Mouse (Mus musculus) stomach, postnatal 0 days (tissue): ENCODE measurements at regions not wholly inside any gene's neighbourhood (a gene's known extent, or its start where the extent isn't known, plus 50 kb on each side); places are given as distances from the start of the nearest gene placed in this dataset.

Source experiments
- ATAC-seq: fragments of 200-750 bp; cut with Nextera tagmentation; 2 replicates; pipeline ENCODE4 v1.8.0; 2017; ENCODE audit not compliant: low FRiP score, low TSS enrichment
- DNase-seq: peaks from one replicate; pipeline ENCODE4 v3.0.0-alpha.2; 2016; ENCODE audit warnings: low spot score
- H3K27ac ChIP-seq: fragments of 300-500 bp; sonication (generic); replicated peaks from 2 replicates; pipeline ENCODE4 v1.5.1; 2014; ENCODE audit warnings: mild to moderate bottlenecking, control low read depth
- H3K27me3 ChIP-seq: fragments of 300-500 bp; sonication (generic); 2 replicates; pipeline ENCODE4 v1.6.1; 2014; ENCODE audit warnings: low read length; ENCODE audit not compliant: control insufficient read depth, insufficient read depth
- H3K36me3 ChIP-seq: fragments of 300-500 bp; sonication (generic); 2 replicates; pipeline ENCODE4 v1.6.1; 2014; ENCODE audit warnings: low read length, mixed read lengths; ENCODE audit not compliant: control insufficient read depth, insufficient read depth
- H3K4me1 ChIP-seq: fragments of 300-500 bp; sonication (generic); replicated peaks from 2 replicates; pipeline ENCODE4 v1.6.1; 2014; ENCODE audit warnings: antibody characterized with exemption; ENCODE audit not compliant: control insufficient read depth, insufficient read depth
- H3K4me2 ChIP-seq: fragments of 300-500 bp; sonication (generic); replicated peaks from 2 replicates; pipeline ENCODE4 v1.6.1; 2014; ENCODE audit warnings: low read depth, mild to moderate bottlenecking, control low read depth, moderate library complexity
- H3K4me3 ChIP-seq: fragments of 300-500 bp; sonication (generic); 2 replicates; pipeline ENCODE4 v1.5.1; 2014; ENCODE audit warnings: low read depth, low read length, control low read depth
- H3K9ac ChIP-seq: fragments of 300-500 bp; sonication (generic); 2 replicates; pipeline ENCODE4 v1.6.1; 2014; ENCODE audit warnings: mild to moderate bottlenecking, low read length, control low read depth, mixed read lengths
- H3K9me3 ChIP-seq: fragments of 300-500 bp; sonication (generic); 2 replicates; pipeline ENCODE4 v1.6.1; 2016; ENCODE audit warnings: low read length; ENCODE audit not compliant: control insufficient read depth
- CTCF ChIP-seq: IDR thresholded peaks from 2 replicates; pipeline ENCODE4 v1.5.1; 2016; ENCODE audit warnings: antibody characterized with exemption, low read depth, mild to moderate bottlenecking, moderate library complexity
- EP300 ChIP-seq: optimal IDR thresholded peaks from 2 replicates; pipeline ENCODE3; 2016; ENCODE audit warnings: antibody characterized with exemption
- WGBS: fragments of 180-500 bp; shearing (Covaris S2); extraction: QIAGEN DNeasy Blood & Tissue Kit; methylation state at CpG from one replicate; pipeline ENCODE4 v1.1.7; 2014; 5-methylcytosine and 5-hydroxymethylcytosine counted together

DNA sequence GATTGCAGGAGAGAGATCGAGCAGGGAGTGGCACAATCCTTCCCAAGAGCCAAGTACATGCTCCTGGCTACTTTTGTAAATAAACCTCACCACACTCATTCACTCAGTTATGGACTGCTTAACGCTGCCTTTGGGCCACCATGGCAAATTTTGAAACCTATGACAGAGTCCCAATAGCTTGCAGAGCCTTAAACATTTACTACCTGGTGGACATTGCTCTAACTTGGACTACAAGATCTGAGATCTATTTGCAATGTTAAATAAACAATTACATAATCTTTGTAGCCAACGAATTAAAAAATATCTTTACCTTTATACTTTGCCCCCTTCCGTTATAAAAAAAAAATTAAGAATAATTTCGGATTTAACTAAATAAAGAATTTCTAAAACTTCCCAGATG, 104.9 kb downstream of the Tmco5 start:
- no peaks in the 10 kb centered on the region for H3K9me3 ChIP-seq
- TF ChIP-seq EP300 = no peak
- TF ChIP-seq CTCF = no peak
- H3K27ac ChIP-seq = no peak overlapping the region
- H3K27me3 ChIP-seq = no peaks in the 10 kb centered on the region
- 72% methylated on average over 5 of the region's 5 CpGs for WGBS
- ATAC-seq (no peak), DNase-seq (no peak)
- H3K36me3 ChIP-seq = no peaks in the 10 kb centered on the region
- no peak overlapping the region for H3K9ac ChIP-seq
- H3K4me3 ChIP-seq = no peak overlapping the region
- H3K4me1 ChIP-seq = no peaks in the 10 kb centered on the region
- no peak overlapping the region for H3K4me2 ChIP-seq

DNA sequence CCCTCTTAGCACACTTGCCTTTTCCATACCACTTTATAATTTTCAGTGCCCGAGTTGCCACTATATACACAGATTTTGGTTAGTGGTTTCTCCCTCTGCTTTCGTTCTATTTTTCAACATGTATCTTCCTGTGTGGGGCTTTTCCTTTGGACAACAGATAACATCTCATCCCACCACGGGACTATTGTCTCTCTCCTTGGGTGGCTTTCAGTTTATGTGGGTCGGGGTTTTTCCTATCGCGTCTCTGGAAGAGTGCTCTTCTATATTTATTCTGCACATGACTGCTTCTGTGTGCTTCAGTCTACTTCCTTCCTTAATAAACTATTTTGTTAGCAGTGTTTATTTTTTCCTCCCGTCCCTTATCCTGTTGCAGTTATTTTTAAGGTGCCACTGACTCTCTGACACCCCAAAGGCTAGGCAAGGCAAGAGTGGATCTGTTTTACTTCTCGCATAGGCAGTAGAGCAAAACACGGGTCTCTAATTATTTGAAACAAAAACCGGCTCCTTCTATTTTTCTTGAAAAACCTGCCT, 105.4 kb downstream of the Tmco5 start:
- H3K4me3 ChIP-seq = no peak overlapping the region
- no peak for ATAC-seq
- no peak for DNase-seq

DNA sequence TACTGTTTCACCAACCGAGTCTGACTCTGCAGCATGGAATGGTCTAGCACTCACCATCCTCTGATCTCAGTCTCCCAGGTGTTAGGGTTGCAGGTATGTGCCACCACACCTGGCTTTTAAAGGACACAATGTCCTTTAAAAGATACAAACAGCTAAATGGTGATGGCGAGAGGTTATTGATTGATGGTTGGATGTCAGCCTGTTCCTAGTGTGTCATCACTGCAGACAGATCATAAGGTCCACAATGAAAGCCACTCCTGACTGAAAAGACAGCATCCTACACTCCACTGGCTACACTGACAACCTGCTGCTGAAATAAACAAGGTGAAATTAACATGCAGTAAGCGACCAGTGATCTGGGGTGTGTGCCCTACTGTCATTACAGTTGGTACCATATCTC, 106.1 kb downstream of the Tmco5 start:
- Histone ChIP-seq H3K27ac (no peak overlapping the region), H3K4me2 (no peak overlapping the region), H3K4me1 (no peaks in the 10 kb centered on the region), H3K27me3 (no peaks in the 10 kb centered on the region), H3K9ac (no peak overlapping the region), H3K9me3 (no peaks in the 10 kb centered on the region), H3K36me3 (no peaks in the 10 kb centered on the region), H3K4me3 (no peak overlapping the region)
- no peak for ATAC-seq
- no peak for DNase-seq
- WGBS = 71% methylated on average over 3 of the region's 3 CpGs
- TF ChIP-seq CTCF = no peak

More for the DNA sequence above, 105.4 kb downstream of the Tmco5 start:
- Histone ChIP-seq H3K4me2 (no peak overlapping the region), H3K27me3 (no peaks in the 10 kb centered on the region), H3K27ac (no peak overlapping the region), H3K9ac (no peak overlapping the region), H3K36me3 (no peaks in the 10 kb centered on the region), H3K9me3 (no peaks in the 10 kb centered on the region), H3K4me1 (no peaks in the 10 kb centered on the region)
- WGBS = 47% methylated on average over 10 of the region's 10 CpGs
- TF ChIP-seq CTCF (no peak), EP300 (no peak)

DNA sequence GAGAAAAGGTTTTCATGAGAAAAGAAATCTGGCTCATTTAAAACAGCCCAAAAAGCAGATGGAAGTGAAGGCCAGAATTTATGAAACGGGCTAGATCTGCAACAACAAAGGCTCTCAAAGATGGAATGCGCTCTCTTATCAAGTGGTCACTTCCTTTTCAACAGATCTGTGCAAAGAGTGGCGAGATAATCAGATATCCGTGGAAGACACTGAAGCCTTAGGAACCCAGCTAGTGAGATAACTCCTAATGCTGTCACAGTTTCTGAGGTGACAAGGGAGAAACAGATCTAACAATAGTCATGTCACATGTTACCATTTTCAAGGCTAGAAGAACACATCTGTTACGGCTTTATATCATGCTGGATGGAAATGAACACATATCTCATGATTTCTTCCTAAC, 107.1 kb downstream of the Tmco5 start:
- no peaks in the 10 kb centered on the region for H3K9me3 ChIP-seq
- TF ChIP-seq EP300 (no peak), CTCF (no peak)
- no peak overlapping the region for H3K4me3 ChIP-seq
- no peaks in the 10 kb centered on the region for H3K27me3 ChIP-seq
- ATAC-seq (no peak), DNase-seq (no peak)
- no peak overlapping the region for H3K27ac ChIP-seq
- no peaks in the 10 kb centered on the region for H3K4me1 ChIP-seq
- H3K9ac ChIP-seq = no peak overlapping the region
- no peaks in the 10 kb centered on the region for H3K36me3 ChIP-seq
- no peak overlapping the region for H3K4me2 ChIP-seq
- WGBS = 60% methylated on average over 5 of the region's 5 CpGs

DNA sequence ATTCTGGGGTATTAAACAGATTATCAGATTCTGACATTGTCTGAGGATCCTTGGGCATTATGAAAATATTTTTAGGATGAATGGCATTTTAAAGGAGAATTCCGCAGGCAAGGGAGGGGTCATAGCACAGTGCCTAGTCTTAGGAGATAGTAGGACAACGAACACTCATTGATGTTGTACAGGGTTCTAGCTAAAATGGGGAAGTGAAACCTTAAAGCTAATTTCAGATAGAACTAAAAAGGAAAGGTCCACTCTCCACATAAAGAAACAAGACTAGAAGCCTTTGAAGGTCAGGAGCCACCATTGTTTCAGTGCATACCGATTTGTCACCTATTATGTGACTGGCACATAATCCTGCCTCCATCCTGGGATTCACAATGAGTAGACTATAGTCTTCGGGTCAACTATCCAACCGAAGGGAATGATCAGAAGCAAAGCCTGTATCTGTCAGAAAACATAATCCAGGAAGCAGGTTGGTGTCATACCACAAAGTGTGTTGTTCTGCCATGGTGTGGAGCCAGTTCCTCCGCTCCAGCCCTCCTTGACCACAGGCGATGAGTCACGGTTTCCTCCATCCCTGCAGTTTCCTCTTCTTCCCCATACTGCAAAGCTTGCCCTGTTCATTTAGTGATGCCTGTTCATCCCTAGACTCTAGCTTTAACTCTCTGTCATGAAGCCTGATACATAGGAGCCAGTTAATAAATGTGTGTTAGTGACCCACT, 110.6 kb downstream of the Tmco5 start:
- no peak overlapping the region for H3K27ac ChIP-seq
- no peak overlapping the region for H3K9ac ChIP-seq
- TF ChIP-seq CTCF (no peak), EP300 (no peak)
- H3K4me2 ChIP-seq = no peak overlapping the region
- DNase-seq (no peak), ATAC-seq (no peak)
- no peaks in the 10 kb centered on the region for H3K9me3 ChIP-seq
- no peaks in the 10 kb centered on the region for H3K27me3 ChIP-seq
- H3K4me3 ChIP-seq = no peak overlapping the region
- no peaks in the 10 kb centered on the region for H3K36me3 ChIP-seq
- H3K4me1 ChIP-seq = no peaks in the 10 kb centered on the region
- 90% methylated on average over 8 of the region's 8 CpGs for WGBS

DNA sequence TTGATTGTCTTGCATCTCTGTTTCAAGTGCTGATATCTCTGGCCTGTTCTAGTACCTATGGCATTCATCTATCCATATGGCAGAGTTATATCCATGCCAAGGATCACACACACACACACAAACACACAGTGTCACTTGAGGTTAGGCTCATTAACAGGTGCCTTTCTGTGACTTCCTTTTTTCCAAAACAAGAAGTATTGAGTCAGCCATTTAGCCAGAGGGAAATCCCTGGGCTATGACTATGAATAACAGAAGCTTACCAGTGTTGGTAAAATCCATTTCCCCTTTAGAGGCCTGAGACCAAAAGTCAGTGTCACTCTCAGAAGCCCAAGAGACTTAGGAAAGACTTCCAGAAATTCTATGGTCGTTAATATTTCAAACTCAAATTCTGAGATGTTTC, 111.6 kb downstream of the Tmco5 start:
- no peak for TF ChIP-seq EP300
- no peak for TF ChIP-seq CTCF
- no peak overlapping the region for H3K4me3 ChIP-seq
- H3K36me3 ChIP-seq = no peaks in the 10 kb centered on the region
- DNase-seq (no peak), ATAC-seq (no peak)
- no peak overlapping the region for H3K4me2 ChIP-seq
- no peaks in the 10 kb centered on the region for H3K4me1 ChIP-seq
- no peaks in the 10 kb centered on the region for H3K9me3 ChIP-seq
- 73% methylated on average over 1 of the region's 1 CpGs for WGBS
- H3K27ac ChIP-seq = no peak overlapping the region
- no peak overlapping the region for H3K9ac ChIP-seq
- no peaks in the 10 kb centered on the region for H3K27me3 ChIP-seq
